Mouse (Mus musculus) left cerebral cortex, postnatal 4 days (tissue): ENCODE data around the gene Sv2c. TPM values are rescaled to one million over a fixed set of nuclear protein-coding genes. Genes with fewer than 3 reads are reported as not detected.

Experiments
- total RNA-seq, 2 experiments: library from RNA; stranded (reverse); gene quantifications; 2 replicates each; pipeline ENCODE4 v1.2.3; 2021

Gene Sv2c
- total RNA-seq, 2 experiments from 2014 or later: 13.2 to 18.5 TPM

Other genes starting within 250 kb of the Sv2c start
- gene Iqgap2, start 240.7 kb downstream of the Sv2c start, total RNA-seq: 1 to 10 TPM; 6.6 to 7.1 TPM
- 10 to 100 TPM; 30.0 to 31.7 TPM for gene Gm20075, start 51.2 kb downstream of the Sv2c start, total RNA-seq
- gene Gm17190, start 50.5 kb downstream of the Sv2c start, total RNA-seq: not detected